Mouse (Mus musculus) neutrophil, adult 59 days (primary cell): ENCODE measurements around the gene Gm12888. TPM values are rescaled to one million over a fixed set of nuclear protein-coding genes. Genes with fewer than 3 reads are reported as not detected.

Experiments used
- total RNA-seq, 2 experiments: library from RNA; stranded (reverse); gene quantifications; 1 replicate in 1 of 2; 2 replicates in 1 of 2; pipeline ENCODE4 v1.2.4; 2023

The Gm12888 gene
- not detected for total RNA-seq

DNA sequence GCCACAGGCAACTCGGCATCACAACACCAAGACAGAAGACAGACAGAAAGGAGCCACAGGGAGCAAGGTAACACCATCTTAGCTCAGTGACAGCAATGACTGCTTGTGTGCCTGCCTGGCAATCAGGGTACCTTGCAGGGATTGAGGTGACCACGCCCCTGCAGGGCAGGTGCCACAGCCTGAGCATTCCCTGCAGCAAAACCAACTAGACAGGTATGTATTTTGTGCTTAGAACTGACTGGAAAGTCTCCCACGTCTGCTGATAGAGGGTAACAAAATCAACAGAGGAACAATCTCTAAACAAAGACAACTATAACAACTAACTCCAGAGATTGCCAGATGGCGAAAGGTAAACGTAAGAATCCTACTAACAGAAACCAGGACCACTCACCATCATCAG lies at the start of gene Gm12888:
Gene Gm12888 (minus strand): TSS at position 101 of the 400 bp plus-strand sequence.

Other genes starting within 250 kb of the Gm12888 start
- 100 to 1,000 TPM in 1 of 2 experiments, 10 to 100 TPM in 1; 96.1 to 111 TPM for gene Zmpste24, start 226.7 kb downstream of the Gm12888 start, total RNA-seq
- gene Tmco2, start 215.7 kb downstream of the Gm12888 start, total RNA-seq, result not detected
- gene Rlf, start 109.8 kb downstream of the Gm12888 start, total RNA-seq, result 10 to 100 TPM; 73.6 to 78.6 TPM
- not detected for gene Gm12886, start 98.2 kb upstream of the Gm12888 start, total RNA-seq